Mouse (Mus musculus): ENCODE measurements around the gene Vmn1r204.

DNA sequence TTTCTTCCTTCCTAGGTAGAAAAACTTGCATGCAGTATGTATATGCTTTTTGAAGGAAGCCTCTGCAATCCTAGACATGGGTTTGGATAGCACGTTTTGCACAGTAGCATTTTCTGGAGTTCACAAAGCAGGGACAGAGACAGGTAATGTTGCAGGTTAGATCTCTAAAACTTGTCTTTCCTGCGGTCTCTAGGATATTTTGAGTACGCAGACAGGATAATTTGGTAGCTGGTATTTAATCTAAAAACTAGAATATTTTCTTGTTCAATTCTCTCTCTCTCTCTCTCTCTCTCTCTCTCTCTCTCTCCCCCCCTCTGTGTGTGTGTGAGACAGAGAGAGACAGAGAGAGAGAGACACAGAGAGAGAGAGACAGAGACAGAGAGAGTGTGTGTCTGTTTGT lies 39.9 kb downstream of the Vmn1r204 start, which contains the start of gene Vmn1r205:
- TF ChIP-seq CTCF (IDR thresholded peaks at IDR 0.05; ENCODE audit: low read depth) (no peak), EP300 (optimal IDR thresholded peaks at IDR 0.05) (no peak)

Data from stomach, postnatal 0 days (tissue).